Mouse (Mus musculus) hindbrain, embryonic 16.5 days (tissue): ENCODE results near the gene Tpp1. TPM values are rescaled to one million over a fixed set of nuclear protein-coding genes. Genes with fewer than 3 reads are reported as not detected.

ENCODE experiments used
- ATAC-seq: fragments of 200-750 bp; cut with Nextera tagmentation; 2 replicates; pipeline ENCODE4 v1.8.0; 2017; ENCODE audit warnings: moderate TSS enrichment, moderate library complexity
- H3K27ac ChIP-seq: fragments of 300-500 bp; sonication (generic); 2 replicates; pipeline ENCODE4 v1.5.1; 2014; ENCODE audit warnings: low read depth, mild to moderate bottlenecking, control low read depth, low read length, moderate library complexity
- H3K27me3 ChIP-seq: fragments of 300-500 bp; sonication (generic); replicated peaks from 2 replicates; pipeline ENCODE4 v1.6.1; 2014; ENCODE audit warnings: low read length; ENCODE audit not compliant: control insufficient read depth, insufficient read depth
- H3K36me3 ChIP-seq: fragments of 300-500 bp; sonication (generic); 2 replicates; pipeline ENCODE4 v1.6.1; 2014; ENCODE audit warnings: mild to moderate bottlenecking, low read length, moderate library complexity, mixed read lengths; ENCODE audit not compliant: control insufficient read depth, insufficient read depth
- H3K4me1 ChIP-seq: fragments of 300-500 bp; sonication (generic); 2 replicates; pipeline ENCODE4 v1.6.1; 2014; ENCODE audit warnings: low read depth, low read length; ENCODE audit not compliant: control insufficient read depth, insufficient read depth
- H3K4me2 ChIP-seq: fragments of 300-500 bp; sonication (generic); 2 replicates; pipeline ENCODE4 v1.6.1; 2014; ENCODE audit warnings: mild to moderate bottlenecking, low read length, control low read depth, moderate library complexity
- H3K4me3 ChIP-seq: fragments of 300-500 bp; sonication (generic); 2 replicates; pipeline ENCODE4 v1.5.1; 2014; ENCODE audit warnings: mild to moderate bottlenecking, low read length, control low read depth, moderate library complexity
- H3K9ac ChIP-seq: fragments of 300-500 bp; sonication (generic); 2 replicates; pipeline ENCODE4 v1.6.1; 2014; ENCODE audit warnings: low read depth, mild to moderate bottlenecking, control low read depth, low read length, moderate library complexity
- H3K9me3 ChIP-seq: fragments of 300-500 bp; sonication (generic); 2 replicates; pipeline ENCODE4 v1.6.1; 2014; ENCODE audit warnings: mild to moderate bottlenecking, low read length, moderate library complexity; ENCODE audit not compliant: control insufficient read depth
- WGBS: fragments of 180-500 bp; shearing (Covaris S2); extraction: QIAGEN DNeasy Blood & Tissue Kit; methylation state at CpG from one replicate; pipeline ENCODE4 v1.1.7; 2014; 5-methylcytosine and 5-hydroxymethylcytosine counted together
- polyA plus RNA-seq: library from polyadenylated mRNA; unstranded; fragments of >200 nt; fragmentation: Nextera tagmentation; extraction: Ambion mirVana; gene quantifications from 2 replicates; pipeline ENCODE4 v1.2.1, GENCODE M21; 2015

Tpp1 gene
- polyA plus RNA-seq, 1 experiment from 2014 or later = 58.1 TPM

DNA sequence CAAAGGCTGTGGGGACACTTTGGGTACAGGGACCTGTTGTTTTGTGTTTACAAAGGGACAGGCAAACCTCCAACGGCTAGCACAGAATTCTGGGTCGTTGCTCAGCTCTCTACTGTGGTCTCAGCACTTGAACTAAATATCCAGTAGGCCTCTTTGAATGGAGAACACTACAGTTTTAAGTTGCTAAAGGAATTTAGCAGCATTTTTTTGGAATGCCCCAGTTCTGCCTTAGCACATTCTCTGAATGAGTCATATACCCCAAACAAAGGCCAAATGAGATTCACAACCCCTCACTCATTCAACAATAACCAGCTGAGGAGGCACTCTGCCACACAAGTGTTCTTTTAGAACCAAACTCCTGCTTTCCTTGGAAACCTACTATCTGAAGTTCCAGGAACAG lies 30.1 kb downstream of the Tpp1 start:
- H3K27me3 ChIP-seq = no peaks in the 10 kb centered on the region
- no peak overlapping the region for H3K4me3 ChIP-seq
- no peaks in the 10 kb centered on the region for H3K36me3 ChIP-seq
- no peaks in the 10 kb centered on the region for H3K4me1 ChIP-seq
- no peak overlapping the region for H3K27ac ChIP-seq
- WGBS = 73% methylated on average over 2 of the region's 2 CpGs
- H3K9me3 ChIP-seq = no peaks in the 10 kb centered on the region
- no peak overlapping the region for H3K4me2 ChIP-seq
- no peak for ATAC-seq
- H3K9ac ChIP-seq = no peak overlapping the region

DNA sequence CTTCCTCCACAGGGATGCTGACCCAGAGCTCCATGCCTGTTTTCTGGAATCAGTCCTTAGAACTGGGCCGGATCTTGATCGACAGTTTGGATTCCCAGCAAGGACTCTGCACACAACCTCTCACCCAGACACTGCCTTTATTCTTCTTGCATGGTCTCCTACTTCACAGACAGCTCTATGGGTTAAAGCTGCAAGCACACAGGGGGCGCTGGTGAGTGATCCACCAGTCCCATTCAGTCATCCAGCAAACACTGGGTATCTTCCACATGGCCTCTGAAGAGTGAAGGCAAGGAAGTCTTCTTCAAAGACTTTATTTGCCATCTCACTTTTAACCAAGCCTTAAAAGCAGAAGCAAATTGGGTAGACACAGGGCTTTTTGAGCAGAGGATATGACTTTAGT lies 36.7 kb downstream of the Tpp1 start:
- Histone ChIP-seq H3K4me2 (no peak overlapping the region), H3K9me3 (no peaks in the 10 kb centered on the region), H3K36me3 (no peaks in the 10 kb centered on the region), H3K4me1 (no peaks in the 10 kb centered on the region), H3K9ac (no peak overlapping the region), H3K27ac (no peak overlapping the region), H3K4me3 (no peak overlapping the region), H3K27me3 (no peaks in the 10 kb centered on the region)
- ATAC-seq = no peak
- 64% methylated on average over 3 of the region's 3 CpGs for WGBS

DNA sequence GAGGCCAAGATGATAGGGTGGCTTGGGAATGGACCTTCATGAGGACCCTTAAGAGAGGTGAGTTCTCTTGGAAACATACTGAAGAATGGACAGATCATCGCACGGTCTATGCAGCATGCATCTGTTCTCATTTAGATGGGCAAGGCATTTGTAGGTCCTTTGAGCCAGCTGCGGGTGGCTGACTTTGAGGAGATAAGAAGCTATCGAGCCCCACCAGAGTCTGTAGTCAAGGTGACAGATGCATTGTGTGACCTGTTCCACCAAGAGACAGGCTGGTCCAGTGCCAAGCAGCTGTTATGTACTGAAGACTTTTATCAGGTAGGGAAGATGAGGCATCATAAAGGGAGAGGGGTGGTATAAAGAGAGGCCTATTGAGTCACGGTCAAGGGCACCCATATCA lies 43.3 kb downstream of the Tpp1 start:
- Histone ChIP-seq H3K36me3 (no peaks in the 10 kb centered on the region), H3K4me3 (no peak overlapping the region), H3K9ac (no peak overlapping the region), H3K9me3 (no peaks in the 10 kb centered on the region), H3K4me1 (no peaks in the 10 kb centered on the region), H3K27me3 (no peaks in the 10 kb centered on the region), H3K4me2 (no peak overlapping the region), H3K27ac (no peak overlapping the region)
- 91% methylated on average over 5 of the region's 5 CpGs for WGBS
- ATAC-seq = no peak

DNA sequence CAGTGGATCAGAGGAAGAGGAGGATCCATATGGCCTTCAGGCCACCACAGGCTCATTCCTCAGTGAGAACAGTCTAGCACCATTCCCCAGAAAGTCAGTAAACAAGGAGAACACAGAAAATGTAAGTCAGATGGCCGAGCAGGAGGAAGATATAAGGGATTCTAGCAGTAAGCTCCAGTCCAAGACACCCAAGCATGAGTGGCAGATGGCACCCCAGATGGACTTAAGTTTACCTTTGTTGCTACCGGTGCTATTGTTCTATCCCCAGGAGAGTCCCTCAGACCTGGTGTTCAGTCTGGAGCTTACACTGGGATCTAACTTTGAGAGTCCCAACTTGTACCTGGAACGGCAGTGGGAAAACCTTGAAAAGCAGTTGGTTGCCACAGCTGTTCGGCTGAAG lies 48.2 kb downstream of the Tpp1 start:
- 89% methylated on average over 4 of the region's 4 CpGs for WGBS
- ATAC-seq = no peak
- no peaks in the 10 kb centered on the region for H3K36me3 ChIP-seq

DNA sequence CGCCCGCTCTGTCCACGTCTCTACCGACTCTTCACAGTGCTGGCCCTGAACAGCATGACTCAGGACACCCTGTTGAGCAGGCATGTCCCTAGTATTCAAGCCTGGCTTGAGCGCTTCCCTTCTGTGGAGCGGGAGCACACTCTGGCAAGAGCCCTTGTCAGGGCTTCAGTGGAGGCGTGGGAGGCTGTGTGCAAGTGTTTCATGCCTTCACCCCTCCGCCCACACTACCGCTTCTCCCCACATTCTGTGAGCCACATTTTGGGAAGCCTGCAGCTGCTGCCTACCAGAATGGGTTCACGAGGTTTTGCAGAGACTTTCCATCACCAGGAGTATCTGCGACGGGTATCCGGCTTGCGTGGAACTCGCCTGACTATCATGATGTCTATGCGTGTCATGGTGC lies 48.9 kb downstream of the Tpp1 start:
- H3K36me3 ChIP-seq = no peaks in the 10 kb centered on the region
- H3K27me3 ChIP-seq = no peaks in the 10 kb centered on the region
- no peak overlapping the region for H3K4me3 ChIP-seq
- H3K27ac ChIP-seq = no peak overlapping the region
- H3K9me3 ChIP-seq = no peaks in the 10 kb centered on the region
- no peak overlapping the region for H3K9ac ChIP-seq
- no peak for ATAC-seq
- H3K4me2 ChIP-seq = no peak overlapping the region
- WGBS = 85% methylated on average over 16 of the region's 16 CpGs
- H3K4me1 ChIP-seq = no peaks in the 10 kb centered on the region

More for the DNA sequence above, 48.2 kb downstream of the Tpp1 start:
- Histone ChIP-seq H3K9me3 (no peaks in the 10 kb centered on the region), H3K27ac (no peak overlapping the region), H3K9ac (no peak overlapping the region), H3K27me3 (no peaks in the 10 kb centered on the region), H3K4me3 (no peak overlapping the region), H3K4me1 (no peaks in the 10 kb centered on the region), H3K4me2 (no peak overlapping the region)

Other genes starting within 250 kb of the Tpp1 start
- 110 and 111 TPM in 2 replicates for gene Smpd1, start 197.9 kb downstream of the Tpp1 start, polyA plus RNA-seq
- 344 and 354 TPM in 2 replicates for gene Apbb1, start 170.6 kb downstream of the Tpp1 start, polyA plus RNA-seq
- 0.18 and 0.20 TPM in 2 replicates for gene Hpx, start 152.1 kb downstream of the Tpp1 start, polyA plus RNA-seq
- 108 and 119 TPM in 2 replicates for gene Trim3, start 118.7 kb downstream of the Tpp1 start, polyA plus RNA-seq
- gene Timm10b, start 112.2 kb downstream of the Tpp1 start, polyA plus RNA-seq = 145 and 159 TPM in 2 replicates
- 85.2 and 91.1 TPM in 2 replicates for gene Arfip2, start 111.8 kb downstream of the Tpp1 start, polyA plus RNA-seq
- gene Gm45799, start 111.7 kb downstream of the Tpp1 start, polyA plus RNA-seq = 7.9 and 9.7 TPM in 2 replicates
- gene Dnhd1, start 101.4 kb downstream of the Tpp1 start, polyA plus RNA-seq = 1.5 and 1.6 TPM in 2 replicates
- gene Ilk, start 15.6 kb downstream of the Tpp1 start, polyA plus RNA-seq = 172 and 211 TPM in 2 replicates
- 26.3 and 26.4 TPM in 2 replicates for gene Rrp8, start 14.8 kb downstream of the Tpp1 start, polyA plus RNA-seq
- gene Taf10, start 7.9 kb downstream of the Tpp1 start, polyA plus RNA-seq = 87.5 and 91.0 TPM in 2 replicates
- 9.8 and 12.3 TPM in 2 replicates for gene Dchs1, start 35.4 kb upstream of the Tpp1 start, polyA plus RNA-seq
- 204 and 208 TPM in 2 replicates for gene Mrpl17, start 58.9 kb upstream of the Tpp1 start, polyA plus RNA-seq
- gene Gm4070, start 201.7 kb upstream of the Tpp1 start, polyA plus RNA-seq = 0.19 TPM in 1 of 2 replicates, not detected in the other